Mouse (Mus musculus): ENCODE measurements around the gene Nudt3. TPM values are rescaled to one million over a fixed set of nuclear protein-coding genes. Genes with fewer than 3 reads are reported as not detected.
"Not testable (repeated sequence)": the region's sequence is repeated elsewhere in the genome, so short reads cannot be mapped to it uniquely, and the experiment has no call there.

Gene Nudt3
- polyA plus RNA-seq, 1 experiment from 2014 or later: 74.2 TPM

DNA sequence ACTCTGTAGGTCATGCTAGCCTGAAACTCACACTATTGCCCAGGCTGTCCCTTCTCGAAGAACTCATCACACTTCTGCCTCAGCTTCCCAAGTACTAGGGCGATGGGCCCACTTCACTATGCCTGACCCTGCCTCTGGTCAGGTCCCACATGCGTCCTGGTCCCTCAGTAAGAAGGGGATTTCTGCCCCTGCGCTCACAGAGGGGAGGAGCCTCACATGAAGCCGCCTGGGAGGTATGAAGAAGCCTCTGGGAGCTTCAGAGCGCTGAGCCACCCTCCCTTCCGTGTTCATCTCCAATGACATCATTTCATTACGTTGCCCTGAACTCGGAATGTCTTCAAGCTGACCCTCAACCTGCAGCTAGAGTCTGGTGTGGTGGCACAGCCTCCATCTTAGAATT lies 20.5 kb upstream of the Nudt3 start:
- no peaks in the 10 kb centered on the region for H3K36me3 ChIP-seq (ENCODE audit: inconsistent target)
- 97% methylated on average over 8 of the region's 9 CpGs for WGBS (ENCODE audit: missing documents)
- no peak overlapping the region for H3K4me3 ChIP-seq (ENCODE audit: inconsistent target)
- H3K27ac ChIP-seq: no peak overlapping the region
- no peaks in the 10 kb centered on the region for H3K79me2 ChIP-seq (ENCODE audit: inconsistent target)

DNA sequence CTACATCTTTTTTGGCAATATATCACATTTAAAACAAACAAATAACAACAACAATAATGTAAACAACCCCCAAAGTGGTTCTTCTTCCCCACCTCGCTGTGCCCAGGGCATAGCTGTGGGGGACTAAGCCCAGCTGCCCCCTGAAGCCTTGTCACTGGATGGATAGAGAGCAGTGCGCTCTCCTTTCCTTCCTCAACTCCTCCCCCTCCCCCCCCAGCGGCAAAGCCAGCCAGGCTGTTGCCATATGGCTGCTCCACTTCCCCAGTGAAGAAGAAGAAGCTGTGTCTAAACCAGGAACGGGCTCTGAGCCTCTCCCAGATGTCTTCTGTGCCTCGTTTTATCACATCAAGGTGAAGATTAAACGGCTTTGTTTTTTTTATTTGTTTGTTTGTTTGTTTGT lies 19.8 kb upstream of the Nudt3 start:
- WGBS (ENCODE audit: missing documents): 3% methylated on average over 6 of the region's 6 CpGs
- Histone ChIP-seq H3K4me3 (ENCODE audit: inconsistent target) (no peak overlapping the region), H3K27ac (no peak overlapping the region), H3K36me3 (ENCODE audit: inconsistent target) (no peaks in the 10 kb centered on the region), H3K79me2 (ENCODE audit: inconsistent target) (no peaks in the 10 kb centered on the region)

DNA sequence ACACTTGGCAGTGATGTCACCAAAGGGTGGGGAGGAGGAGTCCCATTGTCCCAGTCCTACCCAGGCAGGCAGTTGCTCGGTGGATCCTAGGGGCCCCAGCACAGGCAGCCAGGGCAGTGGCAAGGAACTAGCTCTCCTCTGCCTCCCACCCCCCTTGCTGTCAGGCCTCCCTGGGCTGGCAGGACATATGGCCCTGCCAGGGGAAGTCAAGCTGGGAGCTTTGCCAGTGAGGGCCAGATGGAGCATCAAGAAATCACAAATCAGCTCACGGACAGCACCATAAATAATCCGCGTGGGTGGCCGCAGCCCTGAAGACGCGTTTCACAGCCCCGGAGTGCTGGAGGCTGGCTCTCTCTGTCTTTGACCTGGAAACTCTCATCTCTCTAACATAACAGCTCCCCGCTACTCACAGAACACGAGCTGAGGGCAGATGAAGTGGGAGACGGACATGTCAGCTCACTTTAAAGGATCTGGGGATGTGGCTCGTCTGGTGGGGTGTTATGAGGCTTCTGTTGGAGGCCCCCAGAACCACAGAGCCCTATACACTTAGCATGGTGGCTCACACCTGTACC lies 19.3 kb upstream of the Nudt3 start:
- WGBS (ENCODE audit: missing documents): 9% methylated on average over 12 of the region's 12 CpGs
- Histone ChIP-seq H3K4me3 (ENCODE audit: inconsistent target) (no peak overlapping the region), H3K27ac (no peak overlapping the region), H3K36me3 (ENCODE audit: inconsistent target) (no peaks in the 10 kb centered on the region), H3K79me2 (ENCODE audit: inconsistent target) (no peaks in the 10 kb centered on the region)

DNA sequence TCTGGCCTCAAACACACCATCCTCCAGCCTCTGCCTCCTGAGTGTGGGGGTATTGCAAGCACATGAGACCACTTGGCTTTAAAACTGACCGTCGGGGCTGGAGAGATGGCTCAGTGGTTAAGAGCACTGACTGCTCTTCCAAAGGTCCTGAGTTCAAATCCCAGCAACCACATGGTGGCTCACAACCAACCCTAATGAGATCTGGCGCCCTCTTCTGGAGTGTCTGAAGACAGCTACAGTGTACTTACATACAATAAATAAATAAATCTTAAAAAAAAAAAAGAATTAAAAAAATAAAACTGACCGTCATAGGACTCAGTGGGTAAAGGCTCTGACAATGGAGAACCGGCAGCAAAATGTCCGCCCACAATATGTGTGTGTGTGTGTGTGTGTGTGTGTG lies 16.6 kb upstream of the Nudt3 start:
- not testable (repeated sequence) for H3K36me3 ChIP-seq (ENCODE audit: inconsistent target); H3K27ac ChIP-seq; H3K4me3 ChIP-seq (ENCODE audit: inconsistent target); H3K79me2 ChIP-seq (ENCODE audit: inconsistent target)
- 96% methylated on average over 4 of the region's 6 CpGs for WGBS (ENCODE audit: missing documents)

DNA sequence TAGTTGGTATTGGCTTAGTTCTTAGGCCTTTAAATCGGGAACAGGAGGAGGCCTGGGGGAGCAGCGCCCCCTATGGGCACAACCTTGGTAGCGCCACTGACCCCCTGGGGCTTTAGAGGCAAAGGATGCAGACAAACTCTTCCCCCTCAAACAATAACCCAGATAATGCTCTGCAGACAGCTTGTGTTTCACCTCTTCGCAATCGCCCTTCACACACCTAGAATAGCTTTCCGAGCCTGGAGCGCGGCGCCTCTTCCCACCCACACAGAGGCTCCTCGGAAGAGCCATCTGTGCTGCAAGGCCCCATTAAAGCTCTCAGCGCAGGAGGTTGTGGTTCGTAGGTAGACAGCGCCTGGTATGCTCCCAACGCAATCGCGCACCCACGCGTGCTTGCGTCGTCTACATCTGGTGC lies 15.6 kb upstream of the Nudt3 start:
- Histone ChIP-seq H3K4me3 (ENCODE audit: inconsistent target) (no peak overlapping the region), H3K36me3 (ENCODE audit: inconsistent target) (no peaks in the 10 kb centered on the region), H3K27ac (no peak overlapping the region), H3K79me2 (ENCODE audit: inconsistent target) (peaks cover 10% of the 10 kb centered on the region)
- WGBS (ENCODE audit: missing documents): 91% methylated on average over 20 of the region's 20 CpGs

DNA sequence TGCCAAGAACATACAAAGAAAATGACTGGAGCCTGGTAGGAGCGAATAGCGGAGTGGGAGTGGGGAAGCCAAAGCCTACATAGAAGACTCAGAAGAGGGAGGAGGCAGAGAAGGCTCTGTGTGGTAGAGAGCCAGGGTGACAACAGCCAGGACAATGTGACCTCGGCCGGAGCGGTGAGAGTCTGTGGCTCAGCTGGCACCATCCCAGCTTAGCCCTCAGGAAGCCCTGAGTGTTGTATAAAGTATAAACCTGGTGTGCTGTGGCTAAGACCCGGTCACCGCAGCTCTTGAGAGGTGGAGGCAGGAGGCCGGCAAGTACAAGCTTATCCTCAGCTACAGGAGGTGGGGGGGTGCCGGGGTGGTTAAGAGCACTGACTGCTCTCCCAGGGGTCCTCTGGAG lies 14.0 kb upstream of the Nudt3 start:
- Histone ChIP-seq H3K79me2 (ENCODE audit: inconsistent target) (peaks cover 26% of the 10 kb centered on the region), H3K27ac (no peak overlapping the region), H3K4me3 (ENCODE audit: inconsistent target) (no peak overlapping the region), H3K36me3 (ENCODE audit: inconsistent target) (peaks cover 14% of the 10 kb centered on the region; the same call in 1 of the 2 replicates)
- WGBS (ENCODE audit: missing documents): 42% methylated on average over 9 of the region's 9 CpGs

DNA sequence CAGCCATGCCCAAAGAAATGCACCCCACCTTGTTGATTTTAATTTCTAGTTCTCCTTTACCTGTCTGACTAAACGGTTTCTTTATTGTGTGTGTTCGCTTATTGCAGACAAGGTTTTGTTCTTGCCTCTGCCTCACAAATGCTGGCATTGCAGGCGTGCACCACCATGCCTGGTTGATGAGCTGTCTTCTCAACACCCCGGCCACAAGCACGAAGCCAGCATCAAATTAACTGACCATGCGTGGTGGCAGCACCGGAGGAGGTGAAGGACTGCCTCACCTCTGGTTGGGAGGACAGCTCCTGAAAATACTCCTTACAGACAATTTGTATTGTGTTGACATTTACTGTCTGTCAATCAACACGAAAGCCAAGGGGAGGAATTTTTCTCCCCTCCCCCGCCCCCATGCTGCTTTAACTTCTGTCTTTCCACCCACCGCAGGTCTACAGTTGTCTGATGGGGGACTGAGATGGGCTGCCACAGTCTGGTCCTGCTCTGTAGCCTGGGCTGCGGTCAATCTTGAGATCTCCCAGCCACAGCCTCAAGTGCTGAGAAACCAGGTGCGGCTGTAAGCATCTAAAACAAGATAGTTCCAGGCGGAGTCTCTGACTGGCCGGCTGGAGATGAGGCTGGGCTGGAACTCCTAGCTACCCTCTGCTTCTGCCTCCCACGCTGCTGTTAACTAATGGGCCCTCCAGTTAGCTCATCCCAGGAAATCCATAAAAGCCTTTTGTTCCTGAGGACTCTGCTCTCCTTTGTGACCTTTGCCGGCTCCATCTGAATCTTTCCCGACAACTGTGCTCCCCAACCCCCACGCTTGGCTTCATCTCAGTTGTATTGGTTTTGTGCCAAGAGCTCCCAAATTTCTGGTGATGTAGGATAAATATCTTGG lies 13.1 kb upstream of the Nudt3 start, which contains the start of gene Rps10:
Gene Rps10 (minus strand): TSS at position 538 of the 889 bp plus-strand sequence.
- peak within 1 kb of the TSS; percentile 36 for H3K4me3 ChIP-seq (ENCODE audit: inconsistent target)
- peaks cover 23% of the 10 kb centered on the region for H3K36me3 ChIP-seq (ENCODE audit: inconsistent target)
- WGBS (ENCODE audit: missing documents): 91% methylated on average over 18 of the region's 18 CpGs
- H3K27ac ChIP-seq: peak within 1 kb of the TSS; percentile 46
- peaks cover 33% of the 10 kb centered on the region for H3K79me2 ChIP-seq (ENCODE audit: inconsistent target)

DNA sequence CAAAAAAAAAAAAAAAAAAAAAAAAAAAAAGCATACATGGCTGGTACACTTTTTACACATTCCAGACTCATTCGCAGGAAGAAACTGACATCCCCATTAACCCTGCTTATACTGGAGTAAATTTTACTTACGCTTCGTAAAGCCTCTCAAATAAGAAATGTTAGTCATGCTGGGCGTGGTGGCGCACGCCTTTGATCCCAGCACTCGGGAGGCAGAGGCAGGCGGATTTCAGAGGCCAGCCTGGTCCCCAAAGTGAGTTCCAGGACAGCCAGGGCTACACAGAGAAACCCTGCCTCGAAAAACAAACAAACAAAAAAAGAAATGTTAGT lies 12.2 kb upstream of the Nudt3 start:
- H3K4me3 ChIP-seq (ENCODE audit: inconsistent target): peak overlapping the region; percentile 36
- peaks cover 32% of the 10 kb centered on the region for H3K36me3 ChIP-seq (ENCODE audit: inconsistent target)
- whole genome bisulfite sequencing (ENCODE audit: missing documents): 46% methylated on average over 9 of the region's 9 CpGs
- peak overlapping the region; percentile 46 for H3K27ac ChIP-seq
- H3K79me2 ChIP-seq (ENCODE audit: inconsistent target): peaks cover 33% of the 10 kb centered on the region

DNA sequence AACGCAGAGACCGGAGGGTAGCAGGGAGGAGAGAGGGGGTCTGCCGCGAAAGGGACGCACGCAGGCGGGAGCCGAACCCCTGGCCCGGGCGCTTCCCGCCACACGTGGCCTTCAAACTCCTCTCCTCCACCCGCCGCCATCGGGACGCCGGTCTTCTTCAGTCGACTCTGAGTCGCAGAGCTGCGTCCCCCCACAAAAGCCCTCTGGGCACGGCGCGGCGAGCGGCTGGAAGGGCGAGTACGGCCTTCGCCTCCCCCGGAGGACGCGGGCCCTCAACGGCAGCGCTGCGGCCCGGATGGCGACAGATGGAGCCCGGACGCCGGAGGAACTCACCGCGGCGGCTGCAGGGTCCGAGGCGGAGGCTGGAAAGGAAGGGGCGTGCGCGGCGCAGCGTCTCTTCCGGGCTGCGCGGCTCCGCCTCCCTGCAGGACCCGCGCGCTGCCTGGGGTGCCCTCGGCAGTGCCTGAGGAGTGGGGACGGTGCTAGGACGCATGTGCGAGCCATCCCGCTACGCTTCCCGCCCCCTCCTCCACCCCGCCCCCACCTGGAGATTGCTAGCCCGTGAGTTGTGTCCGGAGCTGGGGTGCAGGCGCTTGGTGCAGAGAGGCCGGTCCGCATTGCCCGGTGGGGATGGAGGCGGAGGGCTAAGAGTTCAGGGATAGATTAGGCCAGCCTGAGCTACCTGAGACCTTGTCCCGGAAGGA lies 11.7 kb upstream of the Nudt3 start, which contains the start of gene RPS10-NUDT3:
Gene RPS10-NUDT3 (minus strand): TSS at position 352 of the 704 bp plus-strand sequence.
- Histone ChIP-seq H3K4me3 (ENCODE audit: inconsistent target) (peak within 1 kb of the TSS; percentile 83), H3K79me2 (ENCODE audit: inconsistent target) (peaks cover 33% of the 10 kb centered on the region), H3K27ac (peak within 1 kb of the TSS; percentile 46), H3K36me3 (ENCODE audit: inconsistent target) (peaks cover 37% of the 10 kb centered on the region)
- 1% methylated on average over 69 of the region's 72 CpGs for WGBS (ENCODE audit: missing documents)

DNA sequence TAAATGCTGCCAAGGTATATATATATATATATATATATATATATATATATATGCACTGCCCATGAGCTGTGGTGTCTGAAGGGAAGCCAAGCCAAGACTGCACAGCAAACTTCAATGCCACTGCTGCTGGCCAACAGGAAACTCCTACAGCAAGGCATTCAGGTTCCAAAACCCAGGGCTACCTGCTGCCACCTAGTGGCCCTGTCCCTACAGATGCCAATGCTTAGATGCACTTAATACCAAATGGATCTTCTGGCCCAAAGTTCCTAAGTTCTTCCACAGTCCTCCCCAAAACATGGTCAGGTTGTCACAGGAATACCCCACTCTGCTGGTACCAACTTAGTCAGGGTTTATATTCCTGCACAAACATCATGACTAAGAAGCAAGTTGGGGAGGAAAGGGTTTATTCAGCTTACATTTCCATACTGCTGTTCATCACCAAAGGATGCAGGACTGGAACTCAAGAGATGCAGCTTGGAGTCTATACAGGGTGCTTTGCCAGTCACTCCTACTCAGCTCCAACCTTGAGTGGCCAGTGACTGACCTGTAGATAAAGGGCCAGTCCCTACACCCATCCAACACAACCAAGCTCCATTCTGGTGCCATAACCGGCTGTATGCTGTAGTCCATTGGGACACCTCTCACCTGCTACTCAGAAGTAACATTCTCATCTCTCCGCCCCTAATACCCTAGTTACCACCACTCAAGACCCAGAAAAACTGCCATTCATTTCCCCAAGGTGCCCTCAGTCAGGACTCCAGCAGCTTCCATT lies 6.1 kb upstream of the Nudt3 start:
- Histone ChIP-seq H3K79me2 (ENCODE audit: inconsistent target) (peaks cover 29% of the 10 kb centered on the region), H3K4me3 (ENCODE audit: inconsistent target) (no peak overlapping the region), H3K27ac (no peak overlapping the region), H3K36me3 (ENCODE audit: inconsistent target) (peaks cover 40% of the 10 kb centered on the region)
- 81% methylated on average over 2 of the region's 2 CpGs for WGBS (ENCODE audit: missing documents)

DNA sequence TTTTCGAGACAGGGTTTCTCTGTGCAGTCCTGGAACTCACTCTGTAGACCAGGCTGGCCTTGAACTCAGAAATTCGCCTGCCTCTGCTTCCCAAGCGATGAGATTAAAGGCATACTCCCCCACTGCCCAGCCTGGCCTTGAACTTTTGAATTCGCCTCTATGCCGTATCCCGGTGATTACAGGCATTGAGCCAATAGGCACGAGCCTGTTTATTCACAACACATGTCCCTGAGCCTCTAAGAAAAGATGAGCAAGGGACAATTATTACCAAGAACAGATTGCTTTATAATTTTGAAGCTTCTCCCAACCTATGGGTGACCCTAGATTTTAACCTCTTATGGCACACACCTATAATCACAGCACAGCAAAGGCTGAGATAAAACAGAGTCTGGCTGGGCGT lies 5.1 kb upstream of the Nudt3 start:
- no peak overlapping the region for H3K4me3 ChIP-seq (ENCODE audit: inconsistent target)
- peaks cover 36% of the 10 kb centered on the region for H3K36me3 ChIP-seq (ENCODE audit: inconsistent target)
- H3K79me2 ChIP-seq (ENCODE audit: inconsistent target): peaks cover 18% of the 10 kb centered on the region
- H3K27ac ChIP-seq: no peak overlapping the region
- WGBS (ENCODE audit: missing documents): 94% methylated on average over 8 of the region's 8 CpGs

DNA sequence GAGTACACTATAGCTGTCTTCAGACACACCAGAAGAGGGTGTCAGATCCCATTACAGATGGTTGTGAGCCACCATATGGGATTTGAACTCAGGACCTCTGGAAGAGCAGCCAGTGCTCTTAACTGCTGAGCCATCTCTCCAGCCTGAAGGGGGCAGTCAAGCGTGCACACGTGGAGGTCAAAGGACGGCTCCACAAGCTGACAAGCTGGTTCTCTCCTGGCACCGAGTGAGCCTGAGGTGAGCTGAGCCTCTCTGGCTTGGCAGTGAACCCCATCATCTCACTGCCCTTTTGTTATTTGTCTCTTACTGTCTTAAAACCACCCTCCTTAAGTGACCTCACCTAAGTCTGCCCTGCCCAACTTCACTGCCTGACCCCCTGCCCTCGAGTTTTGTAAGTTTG lies 4.2 kb upstream of the Nudt3 start:
- Histone ChIP-seq H3K27ac (no peak overlapping the region), H3K4me3 (ENCODE audit: inconsistent target) (no peak overlapping the region), H3K79me2 (ENCODE audit: inconsistent target) (peaks cover 9% of the 10 kb centered on the region), H3K36me3 (ENCODE audit: inconsistent target) (peaks cover 28% of the 10 kb centered on the region)
- WGBS (ENCODE audit: missing documents): 38% methylated on average over 4 of the region's 5 CpGs

DNA sequence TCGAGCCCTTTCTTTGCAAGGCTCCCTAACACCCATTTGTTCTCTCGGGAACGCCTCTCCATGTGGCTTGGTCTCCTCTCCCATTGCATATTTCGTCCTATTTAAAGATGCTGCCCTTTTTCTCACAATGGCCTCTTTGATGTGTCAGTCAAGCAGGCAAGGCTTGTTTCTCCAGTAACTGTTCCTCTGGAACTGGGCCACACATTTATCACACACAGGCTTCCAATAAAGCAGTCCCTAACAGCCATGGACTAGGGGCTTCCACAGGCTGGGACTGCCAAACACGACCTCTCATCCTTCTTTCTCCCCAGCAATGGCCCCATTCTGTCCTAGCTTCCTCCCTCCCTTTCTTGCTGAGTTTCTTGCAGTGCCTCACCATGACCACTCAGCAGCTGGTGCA lies 3.4 kb upstream of the Nudt3 start:
- 88% methylated on average over 4 of the region's 5 CpGs for WGBS (ENCODE audit: missing documents)
- Histone ChIP-seq H3K79me2 (ENCODE audit: inconsistent target) (peaks cover 9% of the 10 kb centered on the region), H3K4me3 (ENCODE audit: inconsistent target) (no peak overlapping the region), H3K36me3 (ENCODE audit: inconsistent target) (peaks cover 20% of the 10 kb centered on the region), H3K27ac (no peak overlapping the region)

DNA sequence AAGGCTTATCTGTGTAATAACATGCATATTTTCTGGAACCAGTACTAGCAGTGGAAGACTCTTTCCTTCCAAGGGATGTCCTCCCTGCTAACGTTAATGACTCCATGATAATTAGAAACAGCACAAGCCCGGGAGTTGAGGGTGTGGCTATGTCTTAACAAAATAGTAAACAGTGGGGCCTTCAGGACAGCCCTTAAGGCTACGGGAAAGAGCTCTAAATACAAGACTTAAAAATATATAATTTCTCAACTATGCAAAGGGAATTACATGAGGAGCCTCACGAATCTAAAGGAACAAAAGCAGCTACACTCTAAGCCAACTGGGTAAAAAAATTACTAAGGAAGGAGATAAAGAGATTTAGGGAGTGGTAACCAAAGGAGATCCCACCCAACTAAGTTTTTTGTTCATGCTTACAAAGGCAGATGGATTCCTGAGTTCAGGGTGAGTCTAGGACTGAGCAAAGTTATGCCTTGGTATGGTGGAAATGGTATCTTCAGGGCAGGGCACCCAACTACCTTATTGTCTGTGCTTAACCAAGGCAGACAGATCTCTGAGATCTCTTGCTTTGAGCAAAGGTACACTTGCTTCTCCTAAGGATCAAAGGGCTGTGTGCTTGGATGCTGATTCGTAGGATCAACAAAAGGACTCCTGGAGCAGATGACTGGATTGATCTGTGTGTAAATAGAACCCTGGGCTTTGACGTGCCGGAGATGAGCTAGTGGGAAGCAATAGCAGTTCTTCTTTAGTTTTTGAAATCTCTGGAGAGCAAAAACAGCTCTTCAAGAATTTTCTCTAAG lies 2.4 kb upstream of the Nudt3 start:
- H3K79me2 ChIP-seq (ENCODE audit: inconsistent target): peaks cover 19% of the 10 kb centered on the region
- H3K27ac ChIP-seq: no peak overlapping the region
- WGBS (ENCODE audit: missing documents): 93% methylated on average over 7 of the region's 7 CpGs
- no peak overlapping the region for H3K4me3 ChIP-seq (ENCODE audit: inconsistent target)
- H3K36me3 ChIP-seq (ENCODE audit: inconsistent target): peaks cover 10% of the 10 kb centered on the region
